Mouse (Mus musculus): ENCODE data around the gene Tns1. TPM values are rescaled to one million over a fixed set of nuclear protein-coding genes. Genes with fewer than 3 reads are reported as not detected.
"Not testable (repeated sequence)": the region's sequence is repeated elsewhere in the genome, so short reads cannot be mapped to it uniquely, and the experiment has no call there.

The Tns1 gene
- total RNA-seq, 2 experiments from 2014 or later = 3.1 to 15.4 TPM

DNA sequence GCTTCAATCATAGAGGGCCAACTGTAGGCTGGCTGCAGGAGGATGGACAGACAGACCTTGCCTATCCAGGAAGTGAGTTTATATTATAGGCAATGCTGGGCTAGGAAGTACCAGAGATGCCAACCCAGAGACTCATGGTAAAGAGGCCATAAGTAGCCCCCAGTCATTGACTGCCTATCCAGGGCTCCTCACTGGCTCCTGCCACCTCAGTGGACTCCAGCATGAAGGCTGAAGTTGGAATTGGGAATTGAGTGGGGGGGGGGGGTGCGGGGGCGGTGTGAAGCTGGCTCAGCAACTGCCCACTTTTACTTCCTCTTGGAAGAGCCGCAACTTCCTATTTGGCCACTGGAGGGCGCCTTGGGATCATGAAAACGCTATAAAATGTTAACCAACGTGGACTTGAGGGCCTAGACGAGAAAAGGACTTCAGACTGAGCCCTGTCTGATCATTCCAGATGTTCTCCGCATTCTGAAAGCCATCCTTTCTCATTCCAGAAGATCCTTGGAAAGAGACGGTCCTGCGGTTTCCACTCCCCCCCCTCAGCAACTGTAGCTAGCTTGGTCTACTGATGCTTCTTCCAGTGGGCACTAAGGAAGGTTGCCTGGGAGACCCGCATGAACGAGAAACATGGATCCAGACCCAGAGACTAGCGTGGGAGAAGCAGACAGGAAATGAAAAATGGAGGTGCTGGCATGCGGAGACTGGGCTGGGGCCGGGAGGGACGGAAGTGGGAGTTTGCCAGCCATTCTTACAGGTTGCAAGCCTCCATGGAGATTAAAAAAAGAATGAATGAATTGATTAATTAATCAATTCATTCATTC lies 221.9 kb downstream of the Tns1 start:
- peak; percentile 72 for ATAC-seq (replicated peaks; ENCODE audit: poor library complexity)

GRCm38 (mm10) chr1:73901496-73901899 lies 222.8 kb downstream of the Tns1 start:
- ATAC-seq (replicated peaks; ENCODE audit: poor library complexity) = peak; percentile 90

DNA sequence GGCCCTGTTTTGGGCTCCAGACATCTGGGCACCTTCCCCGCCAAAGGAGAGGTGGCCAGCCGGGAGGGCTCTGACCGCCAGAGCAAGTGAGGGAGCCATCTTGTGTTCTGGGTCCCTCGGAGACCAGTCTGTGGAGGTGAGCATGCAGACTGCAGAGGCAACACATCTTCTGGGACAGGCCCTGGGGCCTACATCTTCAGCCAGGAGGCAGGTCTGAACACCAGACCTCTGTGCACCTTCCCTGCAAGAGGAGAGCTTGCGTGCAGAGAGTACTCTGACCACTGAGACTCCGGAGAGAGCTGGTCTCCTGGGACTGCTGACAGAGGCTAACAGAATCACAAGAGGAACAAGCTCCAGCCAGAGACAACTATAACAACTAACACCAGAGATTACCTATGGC lies 228.8 kb downstream of the Tns1 start:
- not testable (repeated sequence) for ATAC-seq (replicated peaks; ENCODE audit: poor library complexity)

DNA sequence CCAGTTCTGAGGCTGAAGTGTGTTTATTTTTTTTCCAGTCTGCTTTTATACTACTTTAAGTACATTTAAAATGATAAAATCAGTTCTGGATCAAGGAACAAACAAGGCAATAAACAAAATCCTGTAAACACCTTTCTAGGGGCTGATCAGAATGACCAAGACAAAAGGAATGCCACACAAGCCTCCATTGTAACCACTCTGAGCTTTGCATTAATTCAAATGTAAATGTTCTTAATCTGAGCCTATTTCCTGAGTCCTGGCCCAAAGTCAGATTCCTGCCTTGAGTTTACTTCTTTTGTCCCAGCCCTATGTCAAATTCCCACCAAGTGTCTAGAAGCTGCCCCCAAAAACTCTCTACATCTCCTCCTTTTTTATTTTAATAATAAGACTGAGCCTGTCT lies 243.5 kb downstream of the Tns1 start:
- ATAC-seq (replicated peaks; ENCODE audit: poor library complexity) = no peak

DNA sequence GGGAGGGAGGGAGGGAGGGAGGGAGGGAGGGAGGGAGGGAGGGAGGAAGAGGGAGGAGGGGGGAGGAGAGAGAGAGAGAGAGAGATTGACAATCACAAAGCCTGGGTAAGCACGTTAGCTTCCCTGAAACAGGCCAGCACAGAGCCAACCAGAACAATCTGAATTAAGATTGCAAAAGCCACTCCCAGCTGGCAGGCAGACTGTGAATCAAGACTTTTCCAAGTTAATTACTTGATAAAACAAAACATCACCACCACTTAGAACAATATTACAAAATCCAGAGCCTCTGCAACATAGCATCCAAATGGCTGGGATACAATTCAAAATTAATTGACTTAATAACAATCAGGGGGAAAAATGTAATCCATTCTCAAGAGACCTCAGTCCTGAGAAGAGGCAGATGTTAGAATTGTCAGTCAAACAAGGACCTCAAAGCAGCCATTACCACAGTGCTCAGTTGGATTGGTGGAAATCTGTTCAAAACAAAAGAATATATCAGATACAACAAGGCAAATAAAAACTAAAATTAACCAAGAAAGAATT lies 248.5 kb downstream of the Tns1 start:
- ATAC-seq (replicated peaks; ENCODE audit: poor library complexity) = no peak

GRCm38 (mm10) chr1:73864314-73864713 lies 259.9 kb downstream of the Tns1 start:
- ATAC-seq (replicated peaks; ENCODE audit: poor library complexity) = no peak

DNA sequence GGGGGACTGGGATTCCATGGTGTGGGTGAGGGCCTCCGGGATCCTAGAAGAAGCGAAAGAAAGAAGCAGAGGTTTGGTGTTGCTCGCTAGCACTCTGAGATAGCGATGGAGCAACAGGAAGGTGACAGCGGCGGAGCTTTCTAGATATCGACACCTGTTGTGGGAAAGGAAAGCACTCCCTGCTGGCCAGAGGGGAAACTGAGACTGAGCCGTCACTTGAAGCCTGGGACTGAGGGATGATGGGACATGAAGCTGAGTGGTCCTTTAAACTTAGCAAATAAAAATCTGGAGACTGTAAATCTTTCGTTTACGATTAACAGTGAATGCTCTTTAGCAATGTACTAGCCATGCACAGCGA lies 261.2 kb downstream of the Tns1 start:
- ATAC-seq (replicated peaks; ENCODE audit: poor library complexity) = no peak

- ATAC-seq (replicated peaks; ENCODE audit: poor library complexity) = peak; percentile 85
Observed at GRCm38 (mm10) chr1:73862323-73863073, 261.8 kb downstream of the Tns1 start.

GRCm38 (mm10) chr1:73860421-73860820 lies 263.8 kb downstream of the Tns1 start:
- ATAC-seq (replicated peaks; ENCODE audit: poor library complexity) = no peak

Other genes starting within 250 kb of the Tns1 start
- gene Rufy4, start 1.1 kb upstream of the Tns1 start, total RNA-seq (2015) = 0.37 and 0.72 TPM in 2 replicates
- 0.54 and 0.68 TPM in 2 replicates for gene Rufy4, start 1.1 kb upstream of the Tns1 start, total RNA-seq (2017)
- gene Cxcr2, start 29.5 kb upstream of the Tns1 start, total RNA-seq (2015) = 5.3 and 9.3 TPM in 2 replicates
- 9.5 and 10.7 TPM in 2 replicates for gene Cxcr2, start 29.5 kb upstream of the Tns1 start, total RNA-seq (2017)
- not detected in 2 replicates for gene Cxcr1, start 70.2 kb upstream of the Tns1 start, total RNA-seq (2015)
- gene Cxcr1, start 70.2 kb upstream of the Tns1 start, total RNA-seq (2017) = not detected in 2 replicates
- gene Arpc2, start 111.6 kb upstream of the Tns1 start, total RNA-seq (2015) = 802 and 912 TPM in 2 replicates
- gene Arpc2, start 111.6 kb upstream of the Tns1 start, total RNA-seq (2017) = 414 and 435 TPM in 2 replicates
- 0.12 TPM in 1 of 2 replicates, not detected in the other for gene Gpbar1, start 154.1 kb upstream of the Tns1 start, total RNA-seq (2015)
- not detected in 2 replicates for gene Gpbar1, start 154.1 kb upstream of the Tns1 start, total RNA-seq (2017)
- gene Aamp, start 160.3 kb upstream of the Tns1 start, total RNA-seq (2015) = 45.3 and 49.7 TPM in 2 replicates
- gene Aamp, start 160.3 kb upstream of the Tns1 start, total RNA-seq (2017) = 98.1 and 104 TPM in 2 replicates
- gene Pnkd, start 160.5 kb upstream of the Tns1 start, total RNA-seq (2015) = 29.8 and 32.4 TPM in 2 replicates
- 11.2 and 21.6 TPM in 2 replicates for gene Pnkd, start 160.5 kb upstream of the Tns1 start, total RNA-seq (2017)
- 13.6 and 13.8 TPM in 2 replicates for gene Tmbim1, start 181.2 kb upstream of the Tns1 start, total RNA-seq (2015)
- gene Tmbim1, start 181.2 kb upstream of the Tns1 start, total RNA-seq (2017) = 14.0 and 18.4 TPM in 2 replicates
- gene Catip, start 237.7 kb upstream of the Tns1 start, total RNA-seq (2015) = 0.37 TPM in 1 of 2 replicates, not detected in the other
- not detected in 2 replicates for gene Catip, start 237.7 kb upstream of the Tns1 start, total RNA-seq (2017)